Mouse (Mus musculus): Measurements from ENCODE around the gene Rrh. TPM values are rescaled to one million over a fixed set of nuclear protein-coding genes. Genes with fewer than 3 reads are reported as not detected.

Rrh gene
- polyA plus RNA-seq, 2 experiments: 0.43 TPM; not detected in 1

DNA sequence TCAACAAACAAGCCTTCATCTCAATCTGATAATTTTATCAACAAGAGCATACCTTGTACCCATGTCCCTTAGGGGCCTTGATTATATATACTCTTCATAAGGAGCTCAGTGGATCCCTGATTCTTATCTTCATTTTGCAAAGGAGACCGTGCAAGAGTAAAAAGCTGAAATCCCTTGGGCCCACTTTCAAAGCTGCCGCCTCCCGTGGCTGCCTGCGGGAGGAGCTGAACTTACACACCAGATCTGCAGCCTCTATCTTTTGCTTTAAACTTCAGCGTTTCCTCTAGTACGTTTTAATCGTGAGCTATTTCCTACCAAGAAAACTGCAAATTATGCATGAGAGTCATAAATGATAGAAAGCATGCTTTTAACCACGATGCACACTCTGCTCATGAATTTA lies 651 bp downstream of the Rrh start:
- H3K36me3 ChIP-seq (ENCODE audit: control insufficient read depth, insufficient read depth, low read length): peaks cover 41% of the 10 kb centered on the region
- no peaks in the 10 kb centered on the region for H3K4me1 ChIP-seq (ENCODE audit: control insufficient read depth, insufficient read depth, low read length)
- TF ChIP-seq POLR2A (IDR thresholded peaks at IDR 0.05; ENCODE audit: borderline replicate concordance, extremely low read depth, insufficient read depth, insufficient read length): no peak
- ATAC-seq (ENCODE audit: low FRiP score, low read depth) (no peak), DNase-seq (ENCODE audit: low spot score) (no peak)
- WGBS: 78% methylated on average over 8 of the region's 8 CpGs
- no peaks in the 10 kb centered on the region for H3K27me3 ChIP-seq (ENCODE audit: control insufficient read depth, insufficient read depth, low read length)
- H3K4me2 ChIP-seq (replicated peaks; ENCODE audit: low read depth, low read length, severe bottlenecking): no peak overlapping the region
- H3K4me3 ChIP-seq (replicated peaks; ENCODE audit: low read length): no peak overlapping the region
- no peak overlapping the region for H3K9ac ChIP-seq (ENCODE audit: low read depth, low read length, severe bottlenecking)
- no peak overlapping the region for H3K27ac ChIP-seq (replicated peaks; ENCODE audit: low read depth, low read length)
- H3K9me3 ChIP-seq (ENCODE audit: control insufficient read depth, low read length): no peaks in the 10 kb centered on the region

DNA sequence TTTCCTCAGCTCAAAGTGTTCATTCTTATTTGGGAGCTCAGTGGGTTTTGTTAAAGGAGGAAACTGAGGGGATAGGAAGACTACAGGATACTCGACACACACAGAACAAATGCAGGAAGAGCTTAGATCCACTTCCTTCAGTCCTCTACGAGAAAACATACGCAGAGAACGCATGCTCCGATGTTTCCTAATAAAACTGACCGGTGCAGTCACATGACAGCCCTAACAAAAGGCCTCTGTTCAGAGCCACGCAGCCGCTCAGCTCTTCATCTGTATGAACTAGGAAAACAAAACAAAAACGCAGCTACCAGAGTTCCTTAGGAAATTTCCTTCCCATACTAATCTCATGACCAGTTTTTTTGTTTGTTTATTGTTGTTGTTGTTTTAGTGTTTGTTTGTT lies 1.5 kb downstream of the Rrh start:
- Histone ChIP-seq H3K9ac (ENCODE audit: low read depth, low read length, severe bottlenecking) (no peak overlapping the region), H3K36me3 (ENCODE audit: control insufficient read depth, insufficient read depth, low read length) (peaks cover 32% of the 10 kb centered on the region), H3K27ac (replicated peaks; ENCODE audit: low read depth, low read length) (no peak overlapping the region), H3K9me3 (ENCODE audit: control insufficient read depth, low read length) (no peaks in the 10 kb centered on the region), H3K27me3 (ENCODE audit: control insufficient read depth, insufficient read depth, low read length) (no peaks in the 10 kb centered on the region), H3K4me2 (replicated peaks; ENCODE audit: low read depth, low read length, severe bottlenecking) (no peak overlapping the region), H3K4me3 (replicated peaks; ENCODE audit: low read length) (no peak overlapping the region), H3K4me1 (ENCODE audit: control insufficient read depth, insufficient read depth, low read length) (no peaks in the 10 kb centered on the region)
- no peak for TF ChIP-seq POLR2A (IDR thresholded peaks at IDR 0.05; ENCODE audit: borderline replicate concordance, extremely low read depth, insufficient read depth, insufficient read length)
- ATAC-seq (ENCODE audit: low FRiP score, low read depth) (no peak), DNase-seq (ENCODE audit: low spot score) (no peak)
- WGBS: 73% methylated on average over 9 of the region's 9 CpGs

DNA sequence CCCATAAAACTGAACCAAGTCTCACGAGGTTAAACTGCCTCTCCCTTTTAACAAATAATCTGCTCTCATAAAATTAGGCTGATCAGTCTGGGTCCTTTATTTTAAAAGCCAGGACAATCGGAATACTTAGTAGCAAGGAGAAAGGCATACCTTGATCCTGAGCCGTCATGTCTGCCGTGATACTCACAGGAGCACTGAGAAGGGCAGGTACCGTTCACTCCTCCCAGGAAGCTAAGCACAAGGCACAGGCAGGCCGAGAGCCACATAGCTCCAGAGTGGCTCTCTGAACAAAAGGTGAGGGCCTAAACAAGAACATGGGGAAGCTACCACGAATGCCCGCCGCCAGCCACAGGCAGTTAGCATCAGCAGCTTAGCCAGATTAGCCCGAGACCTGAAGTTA lies 18.6 kb downstream of the Rrh start, which contains the start of gene Lrit3:
Lrit3 (minus strand) TSS at position 266 of the 400 bp plus-strand sequence.
- 71% methylated on average over 10 of the region's 10 CpGs for WGBS
- no peak for ATAC-seq (ENCODE audit: low FRiP score, low read depth)
- no peak within 1 kb of the TSS for H3K9ac ChIP-seq (ENCODE audit: low read depth, low read length, severe bottlenecking)
- no peaks in the 10 kb centered on the region for H3K4me1 ChIP-seq (ENCODE audit: control insufficient read depth, insufficient read depth, low read length)
- no peak within 1 kb of the TSS for H3K4me3 ChIP-seq (replicated peaks; ENCODE audit: low read length)
- no peaks in the 10 kb centered on the region for H3K36me3 ChIP-seq (ENCODE audit: control insufficient read depth, insufficient read depth, low read length)
- H3K9me3 ChIP-seq (ENCODE audit: control insufficient read depth, low read length): no peaks in the 10 kb centered on the region
- H3K4me2 ChIP-seq (replicated peaks; ENCODE audit: low read depth, low read length, severe bottlenecking): no peak within 1 kb of the TSS
- no peak for TF ChIP-seq POLR2A (IDR thresholded peaks at IDR 0.05; ENCODE audit: borderline replicate concordance, extremely low read depth, insufficient read depth, insufficient read length)
- no peak within 1 kb of the TSS for H3K27ac ChIP-seq (replicated peaks; ENCODE audit: low read depth, low read length)
- H3K27me3 ChIP-seq (ENCODE audit: control insufficient read depth, insufficient read depth, low read length): no peaks in the 10 kb centered on the region
- DNase-seq (ENCODE audit: low spot score): no peak

DNA sequence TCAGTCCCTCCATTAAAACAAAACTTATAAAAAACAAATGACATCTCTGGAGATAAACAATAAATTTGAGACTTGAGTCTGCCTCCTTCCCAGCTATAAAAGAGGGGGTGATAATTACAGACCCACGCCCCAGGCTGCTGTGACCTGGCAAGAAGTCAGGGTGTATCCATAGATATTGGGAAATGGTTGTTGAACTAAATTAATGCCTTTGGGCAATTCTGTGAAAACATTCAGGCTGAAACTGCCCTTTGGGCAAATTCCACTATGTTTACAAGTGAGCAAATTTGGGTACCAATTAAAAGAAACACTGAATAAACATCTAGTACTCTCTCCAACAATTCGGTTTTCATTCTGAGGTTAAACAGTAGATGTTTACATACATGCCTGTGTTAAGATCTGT lies 23.4 kb downstream of the Rrh start:
- WGBS: 57% methylated on average over 2 of the region's 2 CpGs
- H3K9me3 ChIP-seq (ENCODE audit: control insufficient read depth, low read length): no peaks in the 10 kb centered on the region
- no peak for ATAC-seq (ENCODE audit: low FRiP score, low read depth)
- no peak overlapping the region for H3K4me3 ChIP-seq (replicated peaks; ENCODE audit: low read length)
- H3K27ac ChIP-seq (replicated peaks; ENCODE audit: low read depth, low read length): no peak overlapping the region
- no peaks in the 10 kb centered on the region for H3K36me3 ChIP-seq (ENCODE audit: control insufficient read depth, insufficient read depth, low read length)
- H3K27me3 ChIP-seq (ENCODE audit: control insufficient read depth, insufficient read depth, low read length): no peaks in the 10 kb centered on the region
- H3K4me1 ChIP-seq (ENCODE audit: control insufficient read depth, insufficient read depth, low read length): no peaks in the 10 kb centered on the region
- H3K9ac ChIP-seq (ENCODE audit: low read depth, low read length, severe bottlenecking): no peak overlapping the region
- no peak for TF ChIP-seq POLR2A (IDR thresholded peaks at IDR 0.05; ENCODE audit: borderline replicate concordance, extremely low read depth, insufficient read depth, insufficient read length)
- DNase-seq (ENCODE audit: low spot score): no peak
- H3K4me2 ChIP-seq (replicated peaks; ENCODE audit: low read depth, low read length, severe bottlenecking): no peak overlapping the region

DNA sequence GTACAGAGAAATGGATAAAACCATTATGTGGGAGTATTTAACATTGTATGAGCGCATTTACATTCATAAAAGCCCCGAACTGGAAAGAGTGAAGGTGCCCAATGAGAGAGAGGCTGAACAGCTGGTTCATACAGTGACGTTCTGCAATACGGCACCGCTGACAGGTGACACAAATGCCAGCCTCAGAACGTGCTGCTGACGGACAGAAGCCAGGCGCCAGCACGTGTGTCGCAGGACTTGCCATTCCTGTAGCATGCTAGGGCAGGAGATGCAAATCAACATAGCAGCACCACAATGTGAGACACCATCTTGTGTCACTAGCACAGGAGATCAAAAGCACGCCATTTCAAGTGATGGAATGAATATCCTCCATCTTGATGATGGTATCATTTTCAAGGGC lies 23.8 kb downstream of the Rrh start:
- DNase-seq (ENCODE audit: low spot score) (no peak), ATAC-seq (ENCODE audit: low FRiP score, low read depth) (no peak)
- H3K36me3 ChIP-seq (ENCODE audit: control insufficient read depth, insufficient read depth, low read length): no peaks in the 10 kb centered on the region
- WGBS: 65% methylated on average over 11 of the region's 11 CpGs
- no peak overlapping the region for H3K27ac ChIP-seq (replicated peaks; ENCODE audit: low read depth, low read length)
- no peak overlapping the region for H3K4me2 ChIP-seq (replicated peaks; ENCODE audit: low read depth, low read length, severe bottlenecking)
- H3K9ac ChIP-seq (ENCODE audit: low read depth, low read length, severe bottlenecking): no peak overlapping the region
- no peak for TF ChIP-seq POLR2A (IDR thresholded peaks at IDR 0.05; ENCODE audit: borderline replicate concordance, extremely low read depth, insufficient read depth, insufficient read length)
- H3K9me3 ChIP-seq (ENCODE audit: control insufficient read depth, low read length): no peaks in the 10 kb centered on the region
- H3K4me1 ChIP-seq (ENCODE audit: control insufficient read depth, insufficient read depth, low read length): no peaks in the 10 kb centered on the region
- H3K4me3 ChIP-seq (replicated peaks; ENCODE audit: low read length): no peak overlapping the region
- H3K27me3 ChIP-seq (ENCODE audit: control insufficient read depth, insufficient read depth, low read length): no peaks in the 10 kb centered on the region

DNA sequence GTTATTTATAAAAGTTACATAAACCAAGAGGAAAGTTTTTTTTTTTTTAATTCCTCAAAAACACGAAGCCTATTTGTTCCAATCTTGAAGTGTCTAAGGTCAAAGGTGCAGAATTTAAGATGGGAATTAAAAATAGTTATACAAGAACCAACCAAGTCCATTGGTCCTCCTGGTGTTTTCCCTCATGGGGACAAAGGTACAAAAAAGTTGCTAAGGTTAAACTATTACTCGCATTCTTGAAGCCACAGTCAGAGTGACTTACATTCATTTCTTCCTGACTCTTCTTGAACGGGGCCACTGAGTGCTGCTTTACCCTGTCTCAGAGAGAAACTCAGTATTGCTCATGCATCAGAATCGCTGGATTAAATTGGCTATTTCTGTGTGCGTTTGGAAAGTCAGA lies 25.0 kb downstream of the Rrh start:
- 75% methylated on average over 5 of the region's 5 CpGs for WGBS
- Histone ChIP-seq H3K9me3 (ENCODE audit: control insufficient read depth, low read length) (no peaks in the 10 kb centered on the region), H3K36me3 (ENCODE audit: control insufficient read depth, insufficient read depth, low read length) (no peaks in the 10 kb centered on the region), H3K4me2 (replicated peaks; ENCODE audit: low read depth, low read length, severe bottlenecking) (no peak overlapping the region), H3K27ac (replicated peaks; ENCODE audit: low read depth, low read length) (no peak overlapping the region), H3K4me3 (replicated peaks; ENCODE audit: low read length) (no peak overlapping the region), H3K4me1 (ENCODE audit: control insufficient read depth, insufficient read depth, low read length) (no peaks in the 10 kb centered on the region), H3K27me3 (ENCODE audit: control insufficient read depth, insufficient read depth, low read length) (no peaks in the 10 kb centered on the region), H3K9ac (ENCODE audit: low read depth, low read length, severe bottlenecking) (no peak overlapping the region)
- ATAC-seq (ENCODE audit: low FRiP score, low read depth): no peak
- TF ChIP-seq POLR2A (IDR thresholded peaks at IDR 0.05; ENCODE audit: borderline replicate concordance, extremely low read depth, insufficient read depth, insufficient read length): no peak
- DNase-seq (ENCODE audit: low spot score): no peak
